Mouse (Mus musculus) embryo, embryonic 10 days (tissue): ENCODE data around the gene Capn11.
A peak's percentile ranks its signal among the peaks of the same experiment; 100 is the strongest.

Source experiments
- DNase-seq: peaks from one replicate; pipeline ENCODE4 v3.0.0-alpha.2; 2015; ENCODE audit warnings: low spot score

Gene Capn11

DNA sequence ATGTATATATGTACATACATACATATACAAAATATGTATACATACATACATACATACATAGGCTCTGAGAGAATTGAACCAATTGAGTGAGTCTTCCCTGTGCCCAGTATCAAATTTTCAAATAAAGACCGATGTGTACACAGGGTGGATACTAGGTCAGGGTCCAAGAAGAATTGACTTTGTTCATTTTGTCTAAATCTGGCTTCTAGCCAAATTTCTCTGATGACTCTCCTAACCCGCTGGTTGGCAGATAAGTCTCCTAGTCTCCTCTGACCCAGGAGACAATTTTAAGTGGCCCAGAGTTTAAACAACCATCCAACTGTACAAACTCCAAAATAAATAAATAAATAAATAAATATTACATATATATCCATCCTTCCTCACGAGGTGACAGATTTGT is 60.2 kb downstream of the Capn11 start:
- no peak for DNase-seq

DNA sequence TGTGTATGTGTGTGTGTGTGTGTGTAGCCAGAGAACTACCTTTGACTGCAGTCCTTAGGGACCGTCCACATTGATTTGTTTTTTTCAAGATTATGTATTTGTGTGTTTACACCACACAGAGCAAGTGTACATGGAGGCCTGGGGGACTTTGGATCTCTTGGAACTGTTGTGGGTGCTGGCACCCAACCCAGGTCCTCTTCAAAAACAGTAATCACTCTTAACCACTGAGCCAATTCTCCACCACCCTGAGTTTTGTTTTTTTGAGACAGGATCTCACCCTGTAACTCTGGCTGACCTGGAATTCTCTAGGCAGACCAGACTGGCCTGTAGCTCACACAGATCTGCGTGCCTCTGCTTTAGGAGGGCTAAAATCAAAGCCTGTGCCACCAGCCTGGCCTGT is 60.7 kb downstream of the Capn11 start:
- no peak for DNase-seq

DNA sequence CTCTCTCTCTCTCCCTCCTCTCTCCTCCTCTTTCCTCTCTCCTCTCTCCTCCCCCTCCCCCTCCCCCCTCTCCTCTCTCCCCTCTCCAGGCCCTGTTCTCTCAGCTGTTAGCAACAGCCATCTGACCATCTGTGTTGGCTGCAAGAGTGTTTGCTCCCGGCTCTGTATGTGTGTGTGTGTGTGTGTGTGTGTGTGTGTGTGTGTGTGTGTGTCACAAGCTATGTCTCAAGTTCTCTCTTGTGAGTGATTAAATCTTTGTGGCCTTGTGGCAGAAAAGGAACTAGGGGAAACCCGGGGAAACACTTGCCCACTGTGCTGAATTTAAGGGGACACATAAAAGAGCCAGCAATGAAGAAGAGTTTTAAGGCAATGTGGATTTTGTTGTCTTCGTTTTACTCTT is 61.3 kb downstream of the Capn11 start:
- DNase-seq = no peak

DNA sequence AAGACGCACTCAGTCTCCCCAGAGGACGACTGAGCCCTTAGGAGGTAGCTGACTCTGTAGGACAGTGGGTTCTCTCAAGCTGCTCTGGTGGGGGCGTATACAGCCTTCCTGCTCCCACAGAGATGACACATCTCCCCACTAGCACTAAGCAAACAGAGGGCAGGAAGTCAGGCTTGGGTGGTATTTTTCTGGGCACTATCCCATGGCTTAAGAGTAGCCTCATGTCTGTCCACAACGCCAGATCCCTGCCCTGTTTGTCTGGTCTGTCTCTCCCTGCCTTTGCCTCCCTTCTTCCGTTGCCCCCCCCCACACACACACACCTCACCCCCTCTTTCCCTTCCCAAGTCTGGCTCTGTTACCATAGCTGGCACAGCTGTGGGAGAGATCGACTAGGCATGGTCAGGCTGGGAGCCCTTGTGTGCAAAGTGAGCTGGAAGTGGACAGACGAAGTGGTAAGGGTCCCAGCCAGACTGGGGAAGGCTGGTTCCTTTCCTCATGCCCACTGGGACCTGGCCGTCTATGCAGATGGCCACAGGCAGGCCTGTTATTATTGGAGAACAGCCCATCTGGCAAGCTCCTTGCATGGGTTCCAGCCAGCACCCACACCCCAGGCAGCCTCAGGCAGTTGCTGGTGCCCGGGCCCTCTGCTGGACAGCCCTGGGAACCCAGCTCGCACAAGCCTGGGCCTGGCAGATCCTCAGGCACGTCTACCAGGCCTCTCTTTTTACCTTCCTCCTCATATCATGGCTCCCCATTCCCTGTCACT is 62.3 kb downstream of the Capn11 start:
- DNase-seq = peak; percentile 60

DNA sequence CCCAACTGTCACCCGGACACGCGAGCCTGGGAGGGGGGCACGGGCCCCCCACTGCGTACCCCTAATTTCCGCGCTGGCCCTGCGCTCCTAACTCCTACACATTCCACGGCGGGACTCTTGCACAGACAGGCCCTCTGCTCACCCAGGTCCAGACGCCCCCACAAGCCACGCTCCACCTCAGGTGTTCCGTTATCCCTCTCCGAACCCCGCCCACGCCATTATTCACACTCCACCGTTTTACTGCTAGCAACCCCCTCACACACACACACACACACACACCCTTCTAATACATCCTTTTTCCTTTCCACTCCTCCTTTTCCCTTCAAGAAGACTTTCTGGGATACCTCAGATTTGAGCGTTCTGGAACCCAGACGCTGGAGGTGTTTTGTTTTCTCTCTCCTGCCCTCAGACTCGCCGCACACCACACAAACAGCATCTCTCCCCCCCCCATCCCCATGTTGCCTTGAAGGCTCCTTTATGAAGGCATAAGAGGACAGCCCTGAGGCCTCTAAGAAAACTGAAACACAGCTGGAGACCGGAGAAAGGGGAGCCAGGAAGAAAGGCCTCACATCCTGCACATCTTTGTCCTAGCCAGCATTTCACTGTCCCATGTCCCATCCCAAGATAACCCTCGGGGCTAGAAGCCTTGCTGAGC is 63.3 kb downstream of the Capn11 start:
- no peak for DNase-seq

DNA sequence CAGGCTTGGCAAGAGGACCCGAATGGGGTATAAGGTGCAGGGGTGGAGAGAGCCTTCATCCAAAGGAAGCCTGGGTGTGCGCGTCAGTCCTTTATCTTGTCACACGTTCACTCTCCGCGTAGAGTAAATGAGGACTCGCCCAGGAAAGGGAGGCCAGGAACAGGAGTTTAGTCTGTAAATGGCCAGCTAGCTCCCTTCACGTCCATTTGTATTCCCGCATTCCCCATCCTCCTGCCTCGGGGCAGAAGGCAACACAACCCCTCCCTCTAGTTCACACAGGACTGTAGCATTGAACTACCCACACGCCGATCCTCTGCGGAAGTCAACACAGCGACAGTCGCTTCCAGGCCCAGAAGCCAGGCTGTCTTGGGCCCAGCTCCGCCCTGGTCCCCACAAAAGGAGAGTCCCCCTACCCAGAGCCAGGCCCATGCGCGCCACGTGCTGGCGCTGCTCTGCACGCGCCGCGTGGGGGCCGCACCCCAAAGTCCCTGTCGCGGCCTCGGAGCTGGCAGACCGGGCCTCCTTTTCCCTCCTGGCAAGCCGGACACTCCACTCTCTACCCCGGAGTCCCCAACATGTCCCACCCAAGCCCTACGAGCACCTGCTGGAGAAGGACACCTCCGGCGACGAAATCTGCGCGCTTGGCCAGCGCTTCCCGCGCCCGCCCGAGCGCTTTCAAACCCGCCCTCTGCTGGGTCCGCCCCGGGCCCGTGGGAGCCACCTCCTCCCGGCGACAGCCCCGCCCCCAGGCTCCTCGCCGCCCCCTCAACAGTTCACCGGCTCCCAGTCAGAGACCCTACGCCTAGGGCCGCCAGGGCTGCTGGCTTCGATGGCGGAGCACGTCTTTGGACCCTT is 64.0 kb downstream of the Capn11 start:
- DNase-seq = peak; percentile 75

DNA sequence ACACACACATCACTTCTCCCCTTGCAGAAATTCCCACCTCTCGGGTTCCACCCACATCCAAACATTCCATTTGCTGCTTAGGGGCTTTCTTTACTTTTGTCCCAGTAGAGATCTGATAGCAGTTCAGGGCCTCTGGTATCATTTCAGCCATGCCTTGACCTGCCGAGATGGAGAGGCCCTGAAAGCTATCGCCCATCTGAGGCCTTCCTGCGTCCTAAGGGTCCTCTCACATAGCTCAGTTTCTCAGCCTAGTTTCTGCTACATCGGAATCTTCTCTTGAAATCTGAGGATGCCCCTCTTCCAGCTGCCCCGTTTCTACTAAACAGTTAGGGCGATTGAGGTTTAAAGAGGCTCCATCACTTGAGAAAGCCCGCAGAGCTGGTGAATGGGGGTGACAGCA is 64.9 kb downstream of the Capn11 start:
- no peak for DNase-seq

DNA sequence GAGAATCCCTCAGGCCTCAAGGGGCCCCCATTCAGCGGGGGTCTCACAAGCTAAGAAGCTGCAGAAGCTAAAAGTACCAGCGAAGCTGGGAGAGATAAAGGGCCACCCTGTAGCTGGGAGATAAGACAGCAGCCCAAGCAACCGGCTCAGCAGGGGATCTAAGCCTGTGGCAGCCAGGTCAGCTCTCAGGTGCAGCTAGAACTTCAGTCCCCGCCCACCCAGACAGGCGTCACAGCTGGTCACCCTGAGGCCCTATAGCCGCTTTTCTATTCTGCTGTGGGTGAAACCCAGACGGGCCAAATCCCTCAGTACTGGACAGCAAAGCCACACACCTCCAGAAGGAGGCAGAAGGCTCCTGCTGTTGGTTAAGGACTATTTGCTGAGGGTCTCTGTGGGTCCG is 65.6 kb downstream of the Capn11 start:
- DNase-seq = no peak

DNA sequence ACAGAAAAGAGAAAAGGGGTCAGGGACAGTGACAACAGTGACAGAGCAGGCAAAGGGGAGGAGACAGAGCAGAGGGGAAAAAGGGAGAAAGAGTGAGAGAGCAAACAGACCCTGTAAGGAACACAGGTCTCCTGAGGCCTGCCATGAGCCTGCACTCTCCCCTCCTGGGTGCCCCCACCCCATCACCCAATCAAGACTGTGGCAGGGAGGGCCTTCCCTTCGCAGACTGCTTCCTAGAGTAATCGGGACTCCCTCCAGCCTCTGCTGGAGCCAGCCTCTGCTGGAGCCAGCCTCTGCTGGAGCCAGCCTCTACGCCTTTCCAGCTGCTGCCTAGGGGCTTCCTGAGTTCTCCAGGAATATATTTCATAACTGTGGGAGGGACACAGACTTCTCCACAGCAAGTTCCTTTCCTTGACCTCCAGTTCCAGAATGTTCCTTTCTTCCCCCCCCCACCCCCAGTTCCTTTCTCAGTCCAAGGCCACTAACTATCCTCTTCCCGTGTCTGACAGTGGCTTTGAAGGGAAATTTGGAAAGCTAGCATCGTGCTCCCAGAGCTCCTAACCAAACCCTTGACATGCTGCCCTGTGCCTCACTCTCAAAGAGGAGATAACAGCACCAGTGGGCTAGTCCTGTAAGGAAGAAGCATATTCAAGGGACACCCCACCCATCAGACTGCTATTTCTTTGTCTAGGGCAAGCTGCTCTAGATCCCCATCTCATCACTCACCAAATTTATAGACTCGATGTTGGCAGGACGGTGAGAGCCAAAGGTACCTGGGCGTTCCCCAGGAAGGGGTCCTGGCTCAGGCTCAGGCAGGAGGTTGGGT is 66.3 kb downstream of the Capn11 start:
- no peak for DNase-seq

DNA sequence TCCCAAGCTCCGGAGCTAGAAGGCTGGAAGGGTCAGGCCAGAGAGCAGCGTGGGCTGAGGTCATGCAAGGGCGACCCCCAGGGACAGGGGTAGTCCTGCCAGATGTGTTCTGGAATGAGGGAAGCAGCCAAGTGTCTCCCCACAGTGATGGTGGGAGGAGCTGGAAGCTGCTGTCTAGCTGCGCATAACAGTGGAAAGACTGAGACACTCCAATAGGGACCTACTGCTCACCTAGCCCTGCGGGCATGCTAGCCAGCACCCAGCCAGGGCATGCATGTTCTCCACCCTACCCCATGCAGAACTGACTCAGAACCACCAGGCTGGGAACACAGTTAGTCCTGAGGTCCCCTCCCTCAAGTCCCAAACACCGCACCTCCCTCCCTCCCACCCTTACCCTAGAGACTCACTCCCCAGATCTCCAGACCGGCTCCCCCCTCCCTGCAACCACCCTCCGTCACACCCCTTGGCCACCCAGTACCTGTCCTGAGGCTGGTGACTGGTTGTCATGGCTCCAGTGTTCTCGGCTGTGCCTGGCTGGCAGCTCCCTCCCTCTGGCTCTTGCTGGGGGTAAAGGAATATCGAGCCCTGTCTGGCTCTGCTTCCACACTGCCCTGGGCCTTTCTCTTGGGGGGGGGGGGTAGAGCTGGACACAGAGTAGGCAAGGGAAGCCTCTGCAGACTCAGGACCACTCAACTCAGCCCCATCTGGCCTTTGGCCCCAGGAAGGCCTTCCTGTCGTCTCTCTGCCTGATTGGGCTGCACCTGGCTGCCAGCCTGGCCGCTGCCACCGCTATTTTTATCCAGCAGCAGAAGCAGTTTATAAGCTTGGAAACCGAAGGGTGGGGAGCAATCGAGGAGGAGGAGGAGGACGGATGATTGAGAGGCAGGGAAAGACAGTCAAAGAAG is 67.2 kb downstream of the Capn11 start:
- DNase-seq = no peak

DNA sequence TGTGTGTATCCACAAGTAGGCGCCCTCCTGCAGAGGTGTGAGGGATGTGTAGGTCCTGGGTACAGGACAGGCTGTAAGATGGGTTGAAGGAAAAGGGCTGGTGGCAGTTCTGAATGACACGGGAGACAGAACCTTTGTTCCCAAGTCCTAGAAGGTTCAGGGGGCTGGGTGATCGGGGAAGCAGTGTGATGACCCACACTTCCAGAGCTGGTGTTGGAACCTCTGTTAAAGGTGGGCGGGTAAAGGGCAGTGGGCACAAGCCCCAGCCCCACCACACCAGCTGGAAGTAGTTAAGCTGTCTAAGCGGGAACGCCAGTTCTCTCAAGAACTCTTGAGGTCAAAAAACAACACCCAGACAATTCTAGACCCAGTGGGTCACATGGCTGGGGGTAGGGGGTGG is 68.7 kb downstream of the Capn11 start:
- no peak for DNase-seq

DNA sequence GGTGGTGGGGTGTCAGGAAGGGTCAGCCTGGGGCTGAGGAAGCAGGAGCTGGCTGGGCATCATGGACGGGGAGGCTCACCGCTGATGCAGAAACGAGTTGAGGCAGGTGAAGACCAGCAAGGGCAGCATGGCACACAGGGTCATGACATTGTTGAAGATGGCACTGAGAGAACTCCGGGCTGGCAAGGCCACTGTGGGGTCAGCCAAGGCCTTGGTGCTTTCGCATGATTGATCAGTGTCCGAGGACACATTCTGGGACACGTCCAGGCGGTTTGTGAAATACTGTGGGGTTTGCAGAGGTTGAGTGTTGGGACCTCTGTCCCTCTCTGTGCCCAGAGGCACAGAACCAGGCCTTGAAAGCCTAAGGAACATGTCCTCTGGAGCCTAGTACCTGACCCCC is 69.3 kb downstream of the Capn11 start:
- no peak for DNase-seq

DNA sequence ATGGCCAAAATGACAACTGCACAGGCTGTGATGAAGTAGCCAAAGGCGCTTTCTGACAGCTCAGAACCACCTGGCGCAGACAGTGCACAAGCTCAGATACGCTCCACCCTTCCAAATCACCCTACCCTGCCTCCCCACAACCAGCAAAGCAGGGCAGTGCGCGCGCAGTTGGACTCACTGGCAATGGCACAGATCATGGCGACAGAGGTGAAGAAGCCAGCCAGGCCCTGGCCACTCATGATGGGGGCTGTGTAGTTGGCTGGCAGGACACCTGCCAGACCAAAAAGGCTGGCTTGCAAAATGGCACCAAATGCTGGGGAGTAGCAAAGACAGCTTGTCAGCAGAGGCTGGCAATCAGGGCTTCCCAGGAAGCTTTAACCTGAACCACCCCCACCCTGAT is 69.9 kb downstream of the Capn11 start:
- no peak for DNase-seq

DNA sequence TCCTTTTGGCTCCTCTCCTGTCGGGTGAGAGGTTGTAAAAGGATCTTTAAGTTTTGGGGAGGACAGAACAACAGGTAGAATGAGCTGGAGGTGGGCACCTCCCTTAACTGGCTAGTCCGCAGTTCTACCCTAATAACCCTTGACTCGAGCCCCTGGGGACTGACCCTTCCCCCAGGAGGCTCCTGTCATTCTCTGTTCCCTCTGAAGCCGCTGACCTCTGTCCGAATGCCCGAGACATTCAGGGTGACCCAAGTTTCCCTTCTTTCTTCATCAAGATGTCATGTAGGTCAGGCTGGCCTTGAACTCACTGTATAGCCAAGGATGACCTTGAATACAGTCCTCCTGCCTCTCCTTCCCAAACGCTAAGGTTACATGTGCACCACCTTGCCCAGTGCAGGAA is 70.8 kb downstream of the Capn11 start:
- no peak for DNase-seq

DNA sequence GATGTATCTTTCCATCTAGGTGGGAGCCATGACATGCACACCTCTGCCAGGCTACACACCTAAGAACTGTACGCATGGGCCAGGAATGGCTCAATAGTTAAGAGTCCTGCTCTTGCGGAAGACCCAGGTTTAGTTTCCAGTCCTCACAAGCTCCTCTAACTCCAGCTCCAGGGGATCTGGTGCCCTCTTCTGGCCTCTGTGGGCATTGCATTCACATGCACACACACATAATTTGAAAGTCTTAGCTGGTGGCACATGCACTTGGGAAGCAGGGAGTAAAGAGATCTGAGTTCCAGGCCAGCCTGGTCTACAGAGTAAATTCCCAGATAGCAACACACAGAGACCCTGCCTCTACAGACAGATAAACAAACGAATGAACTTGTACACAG is 72.7 kb downstream of the Capn11 start:
- no peak for DNase-seq

DNA sequence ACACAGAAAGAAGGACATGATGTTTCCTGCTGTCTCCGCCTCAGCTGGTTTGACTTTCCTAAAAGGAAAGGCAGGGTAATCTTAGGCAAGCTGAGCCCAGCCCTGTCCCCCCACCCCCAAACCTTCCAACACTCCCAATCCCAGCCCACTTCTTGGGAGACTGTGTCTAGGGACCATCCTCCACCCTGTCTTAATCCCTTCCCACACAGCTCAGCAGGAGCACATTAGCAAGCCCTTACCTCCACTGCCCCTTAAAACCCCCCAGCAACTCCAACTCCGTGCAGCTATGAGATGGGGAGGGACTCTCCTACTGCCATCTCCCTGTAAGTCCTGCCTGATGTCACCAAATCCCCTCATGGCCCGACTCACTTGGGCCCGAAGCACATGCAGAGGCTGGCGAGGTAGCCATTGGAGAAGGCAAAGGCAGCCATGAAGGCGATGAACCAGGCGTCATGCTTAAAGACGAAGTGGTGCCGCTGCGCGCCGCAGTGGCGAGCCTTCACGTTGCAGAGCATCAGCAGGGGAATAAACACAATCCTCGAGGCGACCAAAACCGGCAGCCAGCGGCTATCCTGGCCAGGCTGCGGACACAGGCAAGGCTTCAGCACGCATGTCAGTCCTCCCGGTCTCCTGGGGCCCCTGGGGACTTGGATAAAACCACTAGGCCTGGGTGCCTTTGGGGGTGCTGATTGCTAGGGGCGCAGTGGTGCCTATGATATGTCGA is 73.2 kb downstream of the Capn11 start:
- no peak for DNase-seq

DNA sequence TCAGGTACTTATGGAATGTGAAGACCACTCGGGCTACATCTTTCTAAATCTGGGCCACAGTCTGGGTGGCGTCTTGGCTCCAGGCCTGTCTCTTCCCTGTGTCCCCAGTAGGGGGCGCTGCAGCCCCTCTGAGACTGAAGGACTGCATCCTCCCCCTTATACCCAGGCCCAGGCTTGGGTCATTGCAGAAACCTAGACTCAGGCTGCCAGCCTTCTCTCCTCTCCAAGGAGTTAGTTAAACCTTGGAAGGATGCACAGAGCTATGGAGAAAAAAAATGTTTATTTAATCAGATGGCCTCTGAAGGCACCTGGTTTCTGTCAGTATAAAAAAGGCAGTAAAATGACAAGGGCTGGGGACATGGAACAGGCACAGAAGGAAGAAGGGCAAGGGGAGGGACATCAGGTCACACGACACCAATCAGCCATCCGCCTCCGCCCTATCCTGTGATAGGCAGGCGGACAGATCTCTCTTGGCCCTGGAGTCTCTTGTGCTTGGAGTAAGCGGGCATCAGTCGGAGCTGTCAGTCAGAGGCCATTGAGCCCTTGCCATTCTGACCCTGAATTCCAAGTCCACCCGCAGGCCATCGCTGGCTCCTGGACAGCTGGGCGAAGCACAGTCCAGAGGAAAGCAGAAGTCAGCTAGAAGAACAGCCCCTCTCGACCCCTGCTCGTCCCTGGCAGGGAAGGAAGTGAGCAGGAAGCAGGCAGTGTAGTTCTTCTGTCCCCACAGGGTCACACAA is 74.0 kb downstream of the Capn11 start:
- DNase-seq = peak; percentile 88

DNA sequence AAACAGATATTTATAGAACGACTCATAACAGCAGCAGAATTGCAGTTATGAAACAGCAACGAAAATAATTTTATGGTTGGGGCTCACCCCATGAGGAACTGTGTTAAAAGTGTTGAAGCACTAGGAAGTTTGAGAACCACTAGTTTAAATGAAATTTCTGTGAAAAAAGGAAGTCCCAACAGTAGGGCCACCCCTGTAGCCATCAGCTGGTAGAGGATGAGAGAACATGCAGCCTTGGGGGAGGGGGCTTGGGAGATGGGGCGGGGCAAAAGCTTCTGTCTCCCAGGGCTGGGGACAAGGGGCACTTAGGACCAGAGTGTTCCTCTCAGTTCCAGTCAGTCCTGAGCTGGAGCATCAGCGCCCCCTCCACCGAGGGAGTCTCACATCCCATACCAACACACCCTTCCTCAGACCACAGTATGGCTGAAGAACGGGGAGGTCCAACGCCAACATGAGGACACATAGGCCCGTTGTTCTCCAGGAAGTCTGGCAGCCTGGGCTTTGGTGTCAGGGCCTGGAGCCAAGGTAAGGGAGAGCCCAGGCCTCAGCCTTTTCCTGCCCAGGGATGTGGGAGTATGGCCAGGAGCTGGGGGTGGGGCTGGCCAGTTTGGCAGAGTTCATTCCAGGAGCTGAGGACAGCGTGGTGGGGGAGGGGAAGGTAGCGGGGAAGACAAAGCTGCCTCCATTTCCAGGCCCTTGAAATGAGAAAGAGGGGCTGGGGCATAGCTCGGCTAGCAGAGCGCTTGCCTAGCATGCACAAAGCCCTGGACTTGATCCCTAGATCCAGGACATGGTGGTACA is 74.8 kb downstream of the Capn11 start:
- DNase-seq = no peak
